Mouse (Mus musculus) midbrain, embryonic 13.5 days (tissue): ENCODE data around the gene Disp1. TPM values are rescaled to one million over a fixed set of nuclear protein-coding genes. Genes with fewer than 3 reads are reported as not detected.
A peak's percentile ranks its signal among the peaks of the same experiment; 100 is the strongest.

Source experiments
- ATAC-seq: fragments of 200-750 bp; cut with Nextera tagmentation; 2 replicates; pipeline ENCODE4 v1.8.0; 2017; ENCODE audit warnings: mild to moderate bottlenecking, moderate TSS enrichment, moderate library complexity
- H3K27ac ChIP-seq: fragments of 300-500 bp; sonication (generic); 2 replicates; pipeline ENCODE4 v1.5.1; 2015; ENCODE audit warnings: inconsistent platforms, mild to moderate bottlenecking, moderate library complexity
- H3K27me3 ChIP-seq: fragments of 300-500 bp; sonication (generic); 2 replicates; pipeline ENCODE4 v1.6.1; 2015; ENCODE audit warnings: mild to moderate bottlenecking, inconsistent platforms
- H3K36me3 ChIP-seq: fragments of 300-500 bp; sonication (generic); 2 replicates; pipeline ENCODE4 v1.6.1; 2015; ENCODE audit warnings: mild to moderate bottlenecking, inconsistent platforms
- H3K4me1 ChIP-seq: fragments of 300-500 bp; sonication (generic); replicated peaks from 2 replicates; pipeline ENCODE4 v1.6.1; 2015; ENCODE audit warnings: inconsistent platforms
- H3K4me2 ChIP-seq: fragments of 300-500 bp; sonication (generic); replicated peaks from 2 replicates; pipeline ENCODE4 v1.6.1; 2015; ENCODE audit warnings: moderate library complexity, mild to moderate bottlenecking, inconsistent platforms
- H3K4me3 ChIP-seq: fragments of 300-500 bp; sonication (generic); replicated peaks from 2 replicates; pipeline ENCODE4 v1.5.1; 2015; ENCODE audit warnings: mild to moderate bottlenecking, inconsistent platforms
- H3K9ac ChIP-seq: fragments of 300-500 bp; sonication (generic); replicated peaks from 2 replicates; pipeline ENCODE4 v1.6.1; 2015; ENCODE audit warnings: mild to moderate bottlenecking, inconsistent platforms
- H3K9me3 ChIP-seq: fragments of 300-500 bp; sonication (generic); 2 replicates; pipeline ENCODE4 v1.6.1; 2016; ENCODE audit warnings: mild to moderate bottlenecking, inconsistent platforms
- WGBS: fragments of 180-500 bp; shearing (Covaris S2); methylation state at CpG from one replicate; pipeline ENCODE4 v1.1.7; 2015; 5-methylcytosine and 5-hydroxymethylcytosine counted together
- polyA plus RNA-seq: library from polyadenylated mRNA; unstranded; fragments of >200 nt; fragmentation: Nextera tagmentation; extraction: Ambion mirVana; gene quantifications from 2 replicates; pipeline ENCODE4 v1.2.1, GENCODE M21; 2015

Disp1 gene
- polyA plus RNA-seq: 8.0 and 9.2 TPM in 2 replicates

DNA sequence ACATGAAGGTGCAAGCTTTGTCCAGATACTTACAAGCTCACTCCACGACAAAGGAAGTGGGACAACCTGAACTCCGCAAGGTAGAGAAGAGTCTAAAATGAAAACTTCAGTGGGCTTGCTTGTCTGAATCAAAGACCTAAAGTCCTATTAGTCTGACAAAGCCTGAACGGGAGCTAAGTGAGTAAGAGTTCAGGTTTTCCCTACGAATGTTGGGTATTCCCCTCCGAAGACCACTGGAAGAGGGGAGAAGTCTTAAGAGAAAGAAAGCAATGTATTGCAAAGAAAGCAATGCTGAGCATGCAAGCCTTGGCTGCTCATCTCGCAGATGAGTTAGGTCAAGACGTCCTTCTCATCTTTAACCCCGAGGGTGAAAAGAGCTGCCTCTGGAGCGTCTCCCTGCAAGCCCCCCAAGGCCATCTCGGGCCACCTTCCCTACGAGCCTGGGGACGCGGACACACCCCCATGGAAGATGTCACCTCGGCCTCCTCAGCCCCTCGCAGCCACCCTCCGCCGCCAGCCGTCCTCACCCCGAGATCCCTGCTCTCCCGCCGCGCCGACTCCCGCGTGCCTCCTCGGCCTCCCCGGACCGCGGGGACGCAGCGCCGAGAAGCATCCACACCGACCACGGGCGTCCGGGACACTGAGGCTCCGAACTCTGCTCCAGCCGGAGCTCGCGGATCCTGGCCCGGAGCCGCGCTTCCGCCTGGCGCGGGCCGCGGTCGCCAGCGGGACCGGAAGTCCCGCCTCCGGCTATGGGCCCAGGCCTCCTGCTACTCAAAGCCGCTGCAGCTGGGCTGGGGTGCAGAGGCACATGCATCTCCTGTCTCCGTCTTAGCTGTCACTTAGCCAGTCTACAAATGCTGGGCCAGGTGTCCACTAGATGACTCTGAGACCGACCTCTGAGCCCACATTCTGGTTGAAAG lies at the start of gene Disp1:
TSS of gene Disp1 (minus strand) at position 727 of the 923 bp plus-strand sequence.
- Histone ChIP-seq H3K36me3 (no peaks in the 10 kb centered on the region), H3K27ac (0 out of 2 replicates have a peak within 1 kb of the TSS, but pooled peaks have one; percentile 35), H3K4me2 (peak within 1 kb of the TSS; percentile 69), H3K9ac (peak within 1 kb of the TSS; percentile 86), H3K27me3 (no peaks in the 10 kb centered on the region), H3K9me3 (no peaks in the 10 kb centered on the region), H3K4me1 (peaks cover 18% of the 10 kb centered on the region), H3K4me3 (peak within 1 kb of the TSS; percentile 88)
- WGBS: 3% methylated on average over 56 of the region's 56 CpGs
- peak; percentile 94 for ATAC-seq

DNA sequence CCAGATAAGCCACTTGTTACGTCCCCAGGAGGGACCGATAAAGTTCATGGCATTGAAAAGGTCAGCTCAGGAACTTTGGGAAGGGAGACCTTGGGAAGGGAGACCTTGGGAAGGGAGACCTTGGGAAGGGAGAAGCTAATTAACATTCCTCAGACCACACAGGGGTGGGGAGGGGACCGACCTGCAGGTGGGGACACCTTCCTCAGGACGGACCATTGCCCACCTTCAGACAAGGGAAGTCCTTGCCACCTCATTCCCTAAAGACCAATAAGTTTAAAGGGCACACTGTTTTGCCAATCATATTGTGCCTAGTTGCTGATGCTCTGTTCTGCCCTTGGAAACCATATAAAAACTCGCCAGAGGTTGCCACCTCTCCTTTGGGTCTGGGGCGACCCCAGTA lies 46.3 kb upstream of the Disp1 start:
- no peak for ATAC-seq
- H3K27me3 ChIP-seq: no peaks in the 10 kb centered on the region
- H3K4me3 ChIP-seq: no peak overlapping the region
- WGBS: 82% methylated on average over 6 of the region's 6 CpGs
- no peak overlapping the region for H3K27ac ChIP-seq
- no peaks in the 10 kb centered on the region for H3K4me1 ChIP-seq
- H3K36me3 ChIP-seq: no peaks in the 10 kb centered on the region
- H3K9me3 ChIP-seq: no peaks in the 10 kb centered on the region
- no peak overlapping the region for H3K9ac ChIP-seq
- H3K4me2 ChIP-seq: no peak overlapping the region

DNA sequence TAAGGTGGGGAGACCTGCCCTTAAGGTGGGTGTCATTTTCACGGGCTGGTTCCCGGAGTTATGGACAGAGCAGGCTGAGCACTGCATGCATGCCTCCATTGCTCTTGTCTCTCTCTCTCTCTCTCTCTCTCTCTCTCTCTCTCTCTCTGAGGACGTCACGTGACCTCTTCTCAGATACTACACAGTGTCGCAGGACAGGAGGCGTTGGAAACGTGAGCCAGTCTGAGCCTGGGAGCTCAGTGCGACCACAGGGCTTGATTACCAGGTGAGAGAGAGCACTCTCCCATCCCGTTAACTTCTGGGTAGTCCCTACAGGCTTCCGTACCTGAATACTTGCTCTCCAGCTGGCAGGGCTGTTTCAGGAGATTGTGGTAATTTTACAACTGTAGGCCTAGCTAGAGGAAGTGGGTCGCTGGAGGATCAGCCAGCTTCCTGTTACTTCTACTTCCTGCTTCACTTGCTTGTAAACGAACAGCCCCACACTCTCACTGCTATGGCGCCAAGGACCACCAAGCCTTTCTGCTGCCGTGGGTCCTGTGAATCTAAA lies 44.7 kb upstream of the Disp1 start:
- Histone ChIP-seq H3K4me2 (no peak overlapping the region), H3K4me1 (no peaks in the 10 kb centered on the region), H3K27ac (no peak overlapping the region), H3K36me3 (no peaks in the 10 kb centered on the region), H3K4me3 (no peak overlapping the region), H3K9ac (no peak overlapping the region), H3K9me3 (no peaks in the 10 kb centered on the region), H3K27me3 (no peaks in the 10 kb centered on the region)
- WGBS: 77% methylated on average over 14 of the region's 14 CpGs
- ATAC-seq: no peak

DNA sequence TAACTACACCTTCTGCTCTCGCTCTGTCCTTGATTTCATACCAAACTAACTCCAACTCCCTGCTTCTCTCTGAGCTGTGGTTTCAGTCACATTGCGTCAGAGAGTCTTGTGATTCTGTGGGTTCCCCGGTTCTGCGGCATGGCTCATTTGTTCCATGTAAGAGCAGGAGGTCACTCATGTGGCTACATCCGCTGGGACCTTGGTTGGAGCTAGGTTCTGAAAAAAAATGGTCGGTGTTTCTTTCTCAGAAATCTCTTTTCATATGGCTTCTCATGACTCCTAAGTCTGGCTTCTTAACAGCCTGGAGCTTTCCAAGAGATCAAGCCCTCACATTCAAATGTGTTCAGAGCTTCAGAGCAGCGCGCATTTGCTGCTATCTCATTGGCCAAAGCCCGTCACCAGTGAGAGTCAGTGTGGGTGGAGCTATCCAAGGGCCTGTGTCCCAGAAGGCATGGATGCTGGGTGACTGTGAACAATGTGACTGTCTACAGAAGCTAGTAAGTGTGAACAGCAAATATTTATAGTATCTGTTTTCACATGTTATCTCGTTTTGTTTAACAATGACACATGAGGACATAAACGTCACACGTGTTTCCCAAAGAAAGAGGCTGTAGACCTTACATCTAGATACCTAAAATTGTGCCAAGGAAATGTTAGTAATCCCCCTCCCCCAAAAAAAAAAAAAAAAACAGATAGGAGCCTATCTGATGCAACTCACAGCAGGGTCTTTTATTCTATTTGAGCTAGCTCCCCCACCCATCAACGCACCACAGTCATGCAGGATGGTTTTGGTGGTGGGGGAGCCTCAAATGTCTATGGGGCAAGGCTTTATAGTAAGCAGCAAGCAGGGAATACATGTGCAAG lies 43.1 kb upstream of the Disp1 start:
- Histone ChIP-seq H3K4me2 (no peak overlapping the region), H3K27ac (no peak overlapping the region), H3K9me3 (no peaks in the 10 kb centered on the region), H3K9ac (no peak overlapping the region), H3K27me3 (no peaks in the 10 kb centered on the region), H3K4me3 (no peak overlapping the region), H3K4me1 (no peaks in the 10 kb centered on the region), H3K36me3 (no peaks in the 10 kb centered on the region)
- no peak for ATAC-seq
- 78% methylated on average over 13 of the region's 13 CpGs for WGBS

DNA sequence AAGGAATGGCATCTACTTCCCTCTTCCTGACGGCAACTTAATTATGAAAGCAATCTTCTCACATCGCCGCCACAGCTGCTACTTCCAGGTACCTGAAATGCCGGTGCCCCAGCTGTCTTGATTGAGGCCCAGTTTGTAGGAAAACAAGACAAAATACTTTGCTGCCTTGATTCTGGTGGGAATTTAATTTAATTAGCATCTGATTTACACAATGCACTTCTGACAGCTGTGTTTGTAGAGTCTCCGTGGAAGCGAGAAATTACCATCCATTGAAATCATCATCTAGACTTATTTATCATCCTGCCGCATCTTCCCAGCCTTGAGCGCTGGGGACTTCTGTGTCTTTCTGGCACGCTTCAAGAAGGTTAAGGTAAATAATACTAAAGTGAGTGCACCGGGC lies 31.3 kb upstream of the Disp1 start:
- H3K27me3 ChIP-seq: no peaks in the 10 kb centered on the region
- ATAC-seq: peak; percentile 34; the same call in 1 of the 2 replicates
- H3K36me3 ChIP-seq: no peaks in the 10 kb centered on the region
- H3K4me2 ChIP-seq: no peak overlapping the region
- H3K27ac ChIP-seq: peak overlapping the region; percentile 47; the same call in 1 of the 2 replicates
- WGBS: 50% methylated on average over 10 of the region's 10 CpGs
- no peak overlapping the region for H3K4me3 ChIP-seq
- H3K4me1 ChIP-seq: peaks cover 4% of the 10 kb centered on the region; the same call in 1 of the 2 replicates
- no peak overlapping the region for H3K9ac ChIP-seq
- no peaks in the 10 kb centered on the region for H3K9me3 ChIP-seq

DNA sequence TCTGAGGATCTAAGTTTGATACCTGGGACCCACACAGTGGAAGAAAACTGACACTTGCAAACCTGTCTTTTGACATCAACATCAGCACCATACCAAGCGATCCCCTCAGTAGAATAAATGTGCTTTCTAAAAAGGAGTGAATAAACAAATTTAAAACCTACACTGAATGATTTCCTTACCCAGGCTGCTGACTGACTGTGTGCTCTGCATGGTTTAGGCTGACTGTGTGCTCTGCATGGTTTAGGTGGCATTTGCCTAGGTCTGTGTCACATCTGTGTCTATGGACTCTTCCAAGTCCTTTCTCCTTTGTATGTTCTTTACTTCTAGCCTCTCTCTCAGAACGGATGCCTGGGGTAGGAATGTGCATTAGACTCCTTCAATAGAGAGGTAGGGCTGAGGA lies 30.5 kb upstream of the Disp1 start:
- Histone ChIP-seq H3K4me3 (no peak overlapping the region), H3K9me3 (no peaks in the 10 kb centered on the region), H3K9ac (no peak overlapping the region), H3K27me3 (no peaks in the 10 kb centered on the region), H3K27ac (no peak overlapping the region), H3K4me1 (peaks cover 4% of the 10 kb centered on the region; the same call in 1 of the 2 replicates), H3K4me2 (no peak overlapping the region), H3K36me3 (no peaks in the 10 kb centered on the region)
- 81% methylated on average over 2 of the region's 2 CpGs for WGBS
- ATAC-seq: no peak

DNA sequence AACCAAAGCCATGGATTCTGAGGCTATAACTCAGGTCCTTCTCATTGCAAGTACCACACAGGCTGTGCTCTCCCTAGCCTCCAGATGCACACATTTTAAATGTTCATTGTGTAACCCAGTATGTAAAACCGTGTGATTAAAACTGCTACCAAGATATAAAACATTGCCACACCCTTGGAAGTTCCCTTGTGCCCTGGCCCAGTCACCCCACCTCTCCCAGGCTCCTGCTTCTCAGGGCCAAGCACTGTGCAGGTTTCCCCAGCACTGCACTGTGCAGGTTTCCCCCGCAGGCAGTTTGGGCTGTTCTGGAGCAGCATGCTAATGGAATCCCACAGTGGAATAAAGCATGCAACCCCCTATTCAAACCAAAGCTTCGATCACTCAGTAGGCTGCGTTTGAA lies 29.3 kb upstream of the Disp1 start:
- Histone ChIP-seq H3K4me2 (no peak overlapping the region), H3K27me3 (no peaks in the 10 kb centered on the region), H3K9me3 (no peaks in the 10 kb centered on the region), H3K36me3 (no peaks in the 10 kb centered on the region), H3K4me1 (peaks cover 4% of the 10 kb centered on the region; the same call in 1 of the 2 replicates), H3K4me3 (no peak overlapping the region), H3K27ac (no peak overlapping the region), H3K9ac (no peak overlapping the region)
- no peak for ATAC-seq
- WGBS: 68% methylated on average over 4 of the region's 4 CpGs

DNA sequence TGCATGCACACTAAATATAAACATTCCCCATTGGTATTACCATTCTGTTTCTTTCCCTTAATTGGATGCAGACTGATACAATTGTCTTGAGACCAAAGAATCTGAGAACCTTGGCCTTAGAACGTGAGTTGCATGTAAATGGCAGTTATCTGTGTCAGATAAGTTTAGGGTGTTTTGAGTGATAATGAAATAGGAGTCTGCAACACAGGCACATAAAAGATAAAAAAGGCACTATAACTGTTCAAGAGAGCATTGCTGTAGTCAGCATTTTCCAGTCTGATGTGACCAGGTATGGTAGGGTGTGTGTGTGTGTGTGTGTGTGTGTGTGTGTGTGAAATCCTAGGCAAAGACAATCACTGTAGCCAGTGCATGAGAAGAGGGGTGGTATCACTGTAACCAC lies 26.8 kb upstream of the Disp1 start:
- no peaks in the 10 kb centered on the region for H3K36me3 ChIP-seq
- no peak for ATAC-seq
- WGBS: 59% methylated on average over 1 of the region's 1 CpGs
- H3K27ac ChIP-seq: no peak overlapping the region
- H3K27me3 ChIP-seq: no peaks in the 10 kb centered on the region
- no peak overlapping the region for H3K4me3 ChIP-seq
- H3K4me2 ChIP-seq: no peak overlapping the region
- H3K9ac ChIP-seq: no peak overlapping the region
- peaks cover 4% of the 10 kb centered on the region; the same call in 1 of the 2 replicates for H3K4me1 ChIP-seq
- peaks cover 4% of the 10 kb centered on the region; the same call in 1 of the 2 replicates for H3K9me3 ChIP-seq

DNA sequence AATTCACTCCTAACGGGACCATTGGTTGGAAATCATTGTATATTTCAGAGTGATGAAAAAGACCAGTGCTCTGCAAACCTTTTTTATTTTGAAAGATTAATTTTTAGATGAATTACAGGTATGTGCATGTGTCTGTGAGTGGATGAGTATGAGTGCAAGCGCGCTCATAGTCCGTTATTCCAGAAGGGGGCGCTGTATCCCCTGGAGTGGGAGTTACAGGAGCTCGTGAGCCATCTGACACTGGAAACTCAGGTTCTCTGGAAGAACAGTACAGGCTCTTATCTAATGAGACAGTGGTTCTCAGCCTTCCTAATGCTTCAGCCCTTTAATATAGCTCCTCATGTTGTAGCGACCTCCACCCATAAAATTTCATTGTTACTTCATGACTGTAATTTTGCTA lies 22.0 kb upstream of the Disp1 start:
- Histone ChIP-seq H3K27ac (no peak overlapping the region), H3K27me3 (no peaks in the 10 kb centered on the region; the same call in 1 of the 2 replicates), H3K9me3 (peaks cover 4% of the 10 kb centered on the region; the same call in 1 of the 2 replicates), H3K4me2 (no peak overlapping the region), H3K4me3 (no peak overlapping the region), H3K36me3 (no peaks in the 10 kb centered on the region), H3K4me1 (no peaks in the 10 kb centered on the region), H3K9ac (no peak overlapping the region)
- WGBS: 71% methylated on average over 7 of the region's 7 CpGs
- no peak for ATAC-seq

DNA sequence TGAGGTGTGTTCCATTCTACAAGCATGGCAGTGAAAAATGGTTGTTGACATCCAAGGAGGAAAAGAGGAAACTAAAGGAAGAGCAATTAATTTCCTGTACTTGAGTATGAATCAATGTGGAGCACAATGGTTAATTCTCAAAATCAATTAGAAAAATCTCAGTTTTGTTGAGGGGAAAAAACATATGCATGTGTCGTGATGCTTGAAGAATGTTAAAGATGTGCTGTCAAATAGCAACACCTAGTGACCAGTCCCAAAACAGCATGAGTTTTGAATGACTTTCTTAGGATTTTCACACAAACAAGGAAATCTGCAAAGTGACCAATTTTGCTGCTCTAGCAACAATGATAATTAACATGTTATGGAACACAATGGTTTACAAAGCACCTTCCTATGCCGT lies 16.6 kb upstream of the Disp1 start:
- no peak overlapping the region for H3K4me2 ChIP-seq
- ATAC-seq: no peak
- no peaks in the 10 kb centered on the region for H3K9me3 ChIP-seq
- no peaks in the 10 kb centered on the region for H3K36me3 ChIP-seq
- H3K9ac ChIP-seq: no peak overlapping the region
- WGBS: 19% methylated on average over 2 of the region's 2 CpGs
- no peak overlapping the region for H3K27ac ChIP-seq
- no peaks in the 10 kb centered on the region for H3K4me1 ChIP-seq
- H3K4me3 ChIP-seq: no peak overlapping the region
- H3K27me3 ChIP-seq: no peaks in the 10 kb centered on the region; the same call in 1 of the 2 replicates

DNA sequence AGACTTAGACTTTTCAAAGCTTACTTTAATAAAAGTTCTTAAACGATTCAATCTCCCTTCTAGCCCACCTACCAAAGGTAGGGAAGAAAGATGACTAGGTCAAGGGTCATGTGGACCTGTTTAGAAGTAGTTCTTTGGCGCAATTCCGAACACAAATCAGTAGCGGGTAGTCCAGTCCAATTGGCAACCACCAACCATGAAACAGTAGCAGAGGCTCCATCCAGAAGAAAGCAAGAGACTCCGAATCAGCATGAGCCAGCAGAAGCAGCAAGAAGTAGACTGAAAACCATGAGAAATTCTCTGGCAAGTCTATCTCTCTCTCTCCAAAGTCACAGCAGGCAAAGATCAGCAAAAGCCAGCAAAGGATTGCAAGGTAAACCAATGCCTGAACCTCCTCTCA lies 15.1 kb upstream of the Disp1 start:
- H3K4me1 ChIP-seq: no peaks in the 10 kb centered on the region
- no peak overlapping the region for H3K4me3 ChIP-seq
- no peaks in the 10 kb centered on the region for H3K9me3 ChIP-seq
- no peak overlapping the region for H3K27ac ChIP-seq
- no peak for ATAC-seq
- no peak overlapping the region for H3K4me2 ChIP-seq
- no peaks in the 10 kb centered on the region for H3K36me3 ChIP-seq
- WGBS: 92% methylated on average over 5 of the region's 5 CpGs
- no peaks in the 10 kb centered on the region; the same call in 1 of the 2 replicates for H3K27me3 ChIP-seq
- no peak overlapping the region for H3K9ac ChIP-seq
